Mouse (Mus musculus) CH12.LX (cell line): ENCODE results near the gene Terf2. TPM values are rescaled to one million over a fixed set of nuclear protein-coding genes. Genes with fewer than 3 reads are reported as not detected.
A peak's percentile ranks its signal among the peaks of the same experiment; 100 is the strongest.

ENCODE experiments used
- DNase-seq: peaks from one replicate; pipeline ENCODE4 v3.0.0-alpha.2; 2013; ENCODE audit errors: extremely low read depth
- H3K27ac ChIP-seq: 2 replicates; pipeline ENCODE4 v1.5.1; 2012; ENCODE audit warnings: low read depth, mild to moderate bottlenecking, control low read depth, moderate library complexity; ENCODE audit not compliant: insufficient read depth
- H3K27me3 ChIP-seq: replicated peaks from 2 replicates; pipeline ENCODE3; 2012; ENCODE audit warnings: inconsistent platforms
- H3K36me3 ChIP-seq, 2 experiments: replicated peaks in 1 of 2; 2 replicates each; pipeline versions ENCODE3 to v1.6.1; 2012; ENCODE audit warnings: inconsistent platforms in 1 of 2, low read length in 1 of 2, mild to moderate bottlenecking in 1 of 2, mixed read lengths in 1 of 2, moderate library complexity in 1 of 2; ENCODE audit not compliant: control insufficient read depth in 1 of 2, insufficient read depth in 1 of 2
- H3K4me1 ChIP-seq, 2 experiments: 2 replicates each; pipeline ENCODE4 v1.6.1; 2012; ENCODE audit warnings: inconsistent platforms in 1 of 2, moderate library complexity in 1 of 2; ENCODE audit not compliant: insufficient read depth in 2 of 2, control insufficient read depth in 1 of 2
- H3K4me2 ChIP-seq: 2 replicates; pipeline ENCODE4 v1.6.1; 2012; ENCODE audit warnings: low read depth, mild to moderate bottlenecking, control low read depth; ENCODE audit not compliant: poor library complexity, insufficient read depth, severe bottlenecking
- H3K4me3 ChIP-seq, 3 experiments: fragments of 150-350 bp in 1 of 3; sonication (generic) in 1 of 3; replicated peaks in 1 of 3; 2 replicates each; pipeline versions ENCODE3 to v1.5.1; 2011 to 2012; ENCODE audit warnings: low read depth in 2 of 3, low read length in 2 of 3, mild to moderate bottlenecking in 2 of 3, moderate library complexity in 2 of 3, control low read depth in 1 of 3, improper control_type of control experiment in 1 of 3, inconsistent platforms in 1 of 3, mixed read lengths in 1 of 3; ENCODE audit not compliant: poor library complexity in 1 of 3
- H3K79me2 ChIP-seq: replicated peaks from 2 replicates; pipeline ENCODE4 v1.6.1; 2012; ENCODE audit warnings: mild to moderate bottlenecking, moderate library complexity; ENCODE audit not compliant: control insufficient read depth, poor library complexity, insufficient read depth, severe bottlenecking; ENCODE audit errors: extremely low read depth
- H3K9ac ChIP-seq: 2 replicates; pipeline ENCODE4 v1.6.1; 2012; ENCODE audit warnings: low read depth, mild to moderate bottlenecking, control low read depth, moderate library complexity; ENCODE audit not compliant: insufficient read depth
- H3K9me3 ChIP-seq: replicated peaks from 2 replicates; pipeline ENCODE3; 2012; ENCODE audit warnings: low read length, inconsistent platforms, mixed read lengths
- BHLHE40 ChIP-seq: IDR thresholded peaks from 2 replicates; pipeline ENCODE4 v1.6.1; 2011; ENCODE audit warnings: mild to moderate bottlenecking, low read depth, low read length, improper control_type of control experiment
- CHD1 ChIP-seq: IDR thresholded peaks from 2 replicates; pipeline ENCODE4 v1.6.1; 2012; ENCODE audit warnings: low read depth, low read length, improper control_type of control experiment, inconsistent platforms
- CHD2 ChIP-seq: IDR thresholded peaks from 2 replicates; pipeline ENCODE4 v1.6.1; 2011; ENCODE audit warnings: low read length, improper control_type of control experiment
- CTCF ChIP-seq, 2 experiments: IDR thresholded peaks in 1 of 2; conservative IDR thresholded peaks in 1 of 2; 2 replicates each; pipeline ENCODE4 v1.5.1; 2011 to 2012; ENCODE audit warnings: low read depth in 2 of 2, low read length in 2 of 2, improper control_type of control experiment in 1 of 2, inconsistent platforms in 1 of 2, mild to moderate bottlenecking in 1 of 2, moderate library complexity in 1 of 2
- E2F4 ChIP-seq: IDR thresholded peaks from 2 replicates; pipeline ENCODE4 v1.6.1; 2011; ENCODE audit warnings: low read depth, low read length, improper control_type of control experiment; ENCODE audit not compliant: insufficient replicate concordance
- ELF1 ChIP-seq: IDR thresholded peaks from 2 replicates; pipeline ENCODE4 v1.6.1; 2014; ENCODE audit warnings: low read depth, mild to moderate bottlenecking, inconsistent platforms, low read length, improper control_type of control experiment
- EP300 ChIP-seq: IDR thresholded peaks from 2 replicates; pipeline ENCODE4 v1.6.1; 2011; ENCODE audit warnings: low read length, improper control_type of control experiment
- ETS1 ChIP-seq: conservative IDR thresholded peaks from 2 replicates; pipeline ENCODE4 v1.6.1; 2012; ENCODE audit warnings: low read depth, mild to moderate bottlenecking, inconsistent platforms, low read length, improper control_type of control experiment, moderate library complexity
- GABPA ChIP-seq: IDR thresholded peaks from 2 replicates; pipeline ENCODE4 v1.6.1; 2012; ENCODE audit warnings: low read depth, low read length, improper control_type of control experiment, inconsistent platforms; ENCODE audit not compliant: insufficient replicate concordance
- HCFC1 ChIP-seq: IDR thresholded peaks from 2 replicates; pipeline ENCODE4 v1.6.1; 2012; ENCODE audit warnings: low read depth, mild to moderate bottlenecking, inconsistent platforms, low read length, improper control_type of control experiment
- IRF4 ChIP-seq: IDR thresholded peaks from 2 replicates; pipeline ENCODE4 v1.6.1; 2014; ENCODE audit warnings: low read depth, mild to moderate bottlenecking, inconsistent platforms, low read length, improper control_type of control experiment
- JUN ChIP-seq: IDR thresholded peaks from 2 replicates; pipeline ENCODE4 v1.6.1; 2011; ENCODE audit warnings: low read depth, mild to moderate bottlenecking, low read length, improper control_type of control experiment, moderate library complexity; ENCODE audit not compliant: insufficient read depth
- JUND ChIP-seq: conservative IDR thresholded peaks from 2 replicates; pipeline ENCODE4 v1.6.1; 2011; ENCODE audit warnings: low read depth, low read length, improper control_type of control experiment
- KAT2A ChIP-seq: IDR thresholded peaks from 2 replicates; pipeline ENCODE4 v1.6.1; 2012; ENCODE audit warnings: low read length, improper control_type of control experiment, inconsistent platforms; ENCODE audit not compliant: insufficient replicate concordance
- MAFK ChIP-seq: IDR thresholded peaks from 2 replicates; pipeline ENCODE4 v1.6.1; 2011; ENCODE audit warnings: low read length, improper control_type of control experiment; ENCODE audit not compliant: insufficient replicate concordance
- MAX ChIP-seq: IDR thresholded peaks from 2 replicates; pipeline ENCODE4 v1.6.1; 2011; ENCODE audit warnings: low read length, improper control_type of control experiment
- MAZ ChIP-seq: IDR thresholded peaks from 2 replicates; pipeline ENCODE4 v1.6.1; 2012; ENCODE audit warnings: low read depth, mild to moderate bottlenecking, inconsistent platforms, low read length, improper control_type of control experiment, moderate library complexity
- MEF2A ChIP-seq: IDR thresholded peaks from 2 replicates; pipeline ENCODE4 v1.6.1; 2014; ENCODE audit warnings: low read depth, mild to moderate bottlenecking, inconsistent platforms, low read length, improper control_type of control experiment, borderline replicate concordance
- MXI1 ChIP-seq: IDR thresholded peaks from 2 replicates; pipeline ENCODE4 v1.6.1; 2011; ENCODE audit warnings: mild to moderate bottlenecking, low read depth, low read length, improper control_type of control experiment
- MYC ChIP-seq: IDR thresholded peaks from 2 replicates; pipeline ENCODE4 v1.6.1; 2011; ENCODE audit warnings: low read depth, mild to moderate bottlenecking, improper control_type of control experiment, low read length
- NELFE ChIP-seq: IDR thresholded peaks from 2 replicates; pipeline ENCODE4 v1.6.1; 2011; ENCODE audit warnings: low read depth, low read length, improper control_type of control experiment
- NRF1 ChIP-seq: IDR thresholded peaks from 2 replicates; pipeline ENCODE4 v1.6.1; 2014; ENCODE audit warnings: low read depth, mild to moderate bottlenecking, inconsistent platforms, low read length, improper control_type of control experiment, moderate library complexity
- PAX5 ChIP-seq: IDR thresholded peaks from 2 replicates; pipeline ENCODE4 v1.6.1; 2012; ENCODE audit warnings: low read length, inconsistent platforms, mixed read lengths
- POLR2A ChIP-seq: IDR thresholded peaks from 2 replicates; pipeline ENCODE4 v1.6.1; 2011; ENCODE audit warnings: low read depth, mild to moderate bottlenecking, improper control_type of control experiment, low read length
- POLR2AphosphoS2 ChIP-seq: IDR thresholded peaks from 2 replicates; pipeline ENCODE4 v1.6.1; 2011; ENCODE audit warnings: low read depth, low read length, improper control_type of control experiment
- RAD21 ChIP-seq: IDR thresholded peaks from 2 replicates; pipeline ENCODE4 v1.6.1; 2011; ENCODE audit warnings: low read depth, mild to moderate bottlenecking, low read length, improper control_type of control experiment, moderate library complexity
- RCOR1 ChIP-seq: conservative IDR thresholded peaks from 2 replicates; pipeline ENCODE4 v1.6.1; 2012; ENCODE audit warnings: low read depth, mild to moderate bottlenecking, inconsistent platforms, low read length, improper control_type of control experiment
- SIN3A ChIP-seq: IDR thresholded peaks from 2 replicates; pipeline ENCODE4 v1.6.1; 2012; ENCODE audit warnings: low read length, improper control_type of control experiment, inconsistent platforms
- SMC3 ChIP-seq: IDR thresholded peaks from 2 replicates; pipeline ENCODE4 v1.6.1; 2011; ENCODE audit warnings: low read depth, low read length, improper control_type of control experiment
- TBP ChIP-seq: conservative IDR thresholded peaks from 2 replicates; pipeline ENCODE4 v1.6.1; 2011; ENCODE audit warnings: low read depth, low read length, improper control_type of control experiment
- TCF12 ChIP-seq: IDR thresholded peaks from 2 replicates; pipeline ENCODE4 v1.6.1; 2014; ENCODE audit warnings: low read depth, mild to moderate bottlenecking, inconsistent platforms, low read length, improper control_type of control experiment
- UBTF ChIP-seq: IDR thresholded peaks from 2 replicates; pipeline ENCODE4 v1.6.1; 2012; ENCODE audit warnings: low read depth, mild to moderate bottlenecking, inconsistent platforms, low read length, improper control_type of control experiment, moderate library complexity
- USF1 ChIP-seq: IDR thresholded peaks from 2 replicates; pipeline ENCODE4 v1.6.1; 2014; ENCODE audit warnings: low read depth, mild to moderate bottlenecking, inconsistent platforms, low read length, improper control_type of control experiment
- USF2 ChIP-seq: conservative IDR thresholded peaks from 2 replicates; pipeline ENCODE4 v1.6.1; 2011; ENCODE audit warnings: low read depth, low read length, improper control_type of control experiment
- ZC3H11A ChIP-seq: IDR thresholded peaks from 2 replicates; pipeline ENCODE4 v1.6.1; 2012; ENCODE audit warnings: low read depth, mild to moderate bottlenecking, inconsistent platforms, low read length, improper control_type of control experiment
- ZKSCAN1 ChIP-seq: IDR thresholded peaks from 2 replicates; pipeline ENCODE4 v1.6.1; 2012; ENCODE audit warnings: low read depth, inconsistent platforms, low read length, improper control_type of control experiment, borderline replicate concordance
- ZMIZ1 ChIP-seq: IDR thresholded peaks from 2 replicates; pipeline ENCODE4 v1.6.1; 2012; ENCODE audit warnings: low read depth, mild to moderate bottlenecking, inconsistent platforms, low read length, improper control_type of control experiment
- ZNF384 ChIP-seq: IDR thresholded peaks from 2 replicates; pipeline ENCODE4 v1.6.1; 2012; ENCODE audit warnings: low read depth, low read length, improper control_type of control experiment, inconsistent platforms
- dilution Hi-C: fragments of 300-500 bp; cut with MboI; formaldehyde crosslinking; loops from 2 replicates; pipeline ENCODE4 v1.14.3; 2020; ENCODE audit warnings: low sequenced_read_pairs; ENCODE audit not compliant: extremely low pct_unique_long_range_greater_than_20kb, extremely low pct_ligation_motif_present
- in situ Hi-C: fragments of 300-500 bp; cut with MboI; formaldehyde crosslinking; loops from 3 replicates; pipeline ENCODE4 v1.14.3; 2019; ENCODE audit warnings: low sequenced_read_pairs, low pct_ligation_motif_present, low pct_unique_long_range_greater_than_20kb, mixed read lengths
- polyA plus RNA-seq: library from polyadenylated mRNA; unstranded; fragments of >175 nt; gene quantifications from 2 replicates; pipeline ENCODE4 v1.2.1, GENCODE M21; 2012; ENCODE audit warnings: low read depth; ENCODE audit not compliant: insufficient read length
- total RNA-seq, 2 experiments: library from RNA; depleted of rRNA; stranded (reverse); fragments of 300-350 nt in 1 of 2; fragments of >200 nt in 1 of 2; gene quantifications; 2 replicates each; pipeline ENCODE4 v1.2.3; 2012 to 2014

Terf2 gene
- total and polyA plus RNA-seq, 3 experiments = 12.5 to 33.7 (median 18.3) TPM

DNA sequence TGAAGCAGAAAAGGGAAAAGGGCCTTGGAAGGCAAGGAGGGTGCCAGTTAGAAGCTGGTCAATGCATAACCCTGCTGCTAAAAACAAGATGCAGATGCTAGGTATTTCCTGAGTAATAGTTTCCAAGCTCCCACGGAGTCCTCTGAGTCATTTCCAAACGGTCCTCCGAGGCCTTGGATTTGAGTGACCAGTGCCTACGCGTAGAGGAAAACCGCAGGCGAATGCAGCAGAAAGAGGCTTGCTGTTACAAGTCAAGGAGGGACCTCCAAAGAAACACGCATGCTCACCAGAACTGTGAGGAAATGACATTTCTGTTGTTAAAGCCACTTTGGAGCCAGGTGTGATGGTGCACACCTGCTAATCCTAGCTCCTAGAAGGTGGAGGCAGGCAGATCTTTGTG, 72.9 kb downstream of the Terf2 start:
- no peak overlapping the region for H3K4me2 ChIP-seq
- peaks cover 5% of the 10 kb centered on the region for H3K27me3 ChIP-seq
- DNase-seq = no peak
- H3K79me2 ChIP-seq = no peaks in the 10 kb centered on the region
- H3K9ac ChIP-seq = no peak overlapping the region
- H3K4me1 ChIP-seq = peaks cover 7 to 8% of the 10 kb centered on the region in 2 experiments
- no peak overlapping the region for H3K27ac ChIP-seq
- TF ChIP-seq MXI1 (no peak), ZC3H11A (no peak), UBTF (no peak), ETS1 (peak; percentile 21; the same call in 1 of the 2 replicates), JUND (peak; percentile 46; the same call in 1 of the 2 replicates), ZKSCAN1 (no peak), IRF4 (peak; percentile 68; the same call in 1 of the 2 replicates), NELFE (no peak), CTCF (conservative IDR thresholded peaks at IDR 0.05 in 1 of 2, IDR thresholded peaks at IDR 0.05 in 1 of 2; ENCODE audit: low read depth in 2 of 2, low read length in 2 of 2) (no peak), EP300 (no peak), BHLHE40 (no peak), ZNF384 (no peak), POLR2A (no peak), CHD1 (no peak), CHD2 (no peak), TCF12 (no peak), MYC (no peak), ZMIZ1 (no peak), USF2 (no peak), ELF1 (no peak), NRF1 (peak; percentile 57; the same call in 1 of the 2 replicates), USF1 (no peak), HCFC1 (no peak), MAX (no peak), MAFK (no peak), KAT2A (no peak), POLR2AphosphoS2 (no peak), RAD21 (no peak), GABPA (no peak), SIN3A (no peak), SMC3 (no peak), E2F4 (no peak), PAX5 (no peak), MEF2A (no peak), JUN (peak; percentile 38; the same call in 1 of the 2 replicates), RCOR1 (no peak), MAZ (no peak), TBP (no peak)
- TF ChIP-seq, all 38 proteins: peak for 5
- dilution Hi-C loops = no loop called here
- no peaks in the 10 kb centered on the region for H3K36me3 ChIP-seq
- no peaks in the 10 kb centered on the region for H3K9me3 ChIP-seq
- in situ Hi-C loops = no loop called here
- no peak overlapping the region for H3K4me3 ChIP-seq
